Mouse (Mus musculus): ENCODE measurements around the gene Rad9a. TPM values are rescaled to one million over a fixed set of nuclear protein-coding genes. Genes with fewer than 3 reads are reported as not detected.
A peak's percentile ranks its signal among the peaks of the same experiment; 100 is the strongest.
"Not testable (repeated sequence)": the region's sequence is repeated elsewhere in the genome, so short reads cannot be mapped to it uniquely, and the experiment has no call there.

The Rad9a gene
- polyA plus RNA-seq (2016; fragmentation: Nextera tagmentation; extraction: Ambion mirVana): 30.5 and 31.2 TPM in 2 replicates

GRCm38 (mm10) chr19:4201291-4201909, at the start of gene Rad9a:
Gene Rad9a, minus strand, starts transcription at chr19:4201662.
- peaks cover 19% of the 10 kb centered on the region for H3K27me3 ChIP-seq
- H3K4me2 ChIP-seq (replicated peaks): peak within 1 kb of the TSS; percentile 94
- H3K9ac ChIP-seq: peak within 1 kb of the TSS; percentile 80
- H3K9me3 ChIP-seq (replicated peaks): no peaks in the 10 kb centered on the region
- peak within 1 kb of the TSS; percentile 41; the same call in 1 of the 2 replicates for H3K27ac ChIP-seq
- H3K4me1 ChIP-seq: peaks cover 31% of the 10 kb centered on the region
- ATAC-seq (ENCODE audit: low FRiP score): peak; percentile 85
- H3K36me3 ChIP-seq: peaks cover 25% of the 10 kb centered on the region
- peak within 1 kb of the TSS; percentile 53 for H3K4me3 ChIP-seq
- WGBS: under 1% methylated on average over 34 of the region's 34 CpGs

- H3K27ac ChIP-seq; H3K9ac ChIP-seq; H3K4me3 ChIP-seq; H3K4me1 ChIP-seq; H3K4me2 ChIP-seq (replicated peaks); H3K27me3 ChIP-seq; H3K9me3 ChIP-seq (replicated peaks); H3K36me3 ChIP-seq; ATAC-seq (ENCODE audit: low FRiP score): not testable (repeated sequence)
- WGBS: 69% methylated on average over 1 of the region's 1 CpGs
Measured at GRCm38 (mm10) chr19:4248683-4249082, 47.2 kb upstream of the Rad9a start.

- ATAC-seq (ENCODE audit: low FRiP score): no peak
Measured at GRCm38 (mm10) chr19:4247010-4247409, 45.5 kb upstream of the Rad9a start.

GRCm38 (mm10) chr19:4244775-4245174, 43.3 kb upstream of the Rad9a start:
- Histone ChIP-seq H3K9ac (no peak overlapping the region), H3K27me3 (no peaks in the 10 kb centered on the region), H3K36me3 (no peaks in the 10 kb centered on the region), H3K4me3 (no peak overlapping the region), H3K27ac (no peak overlapping the region), H3K4me1 (no peaks in the 10 kb centered on the region), H3K9me3 (replicated peaks) (no peaks in the 10 kb centered on the region), H3K4me2 (replicated peaks) (no peak overlapping the region)
- 86% methylated on average over 6 of the region's 6 CpGs for WGBS
- no peak for ATAC-seq (ENCODE audit: low FRiP score)

More at GRCm38 (mm10) chr19:4247010-4247409, 45.5 kb upstream of the Rad9a start:
- Histone ChIP-seq H3K9ac (no peak overlapping the region), H3K36me3 (no peaks in the 10 kb centered on the region), H3K27me3 (no peaks in the 10 kb centered on the region), H3K4me3 (no peak overlapping the region), H3K9me3 (replicated peaks) (no peaks in the 10 kb centered on the region), H3K27ac (no peak overlapping the region), H3K4me2 (replicated peaks) (no peak overlapping the region), H3K4me1 (no peaks in the 10 kb centered on the region)
- 60% methylated on average over 1 of the region's 1 CpGs for WGBS

- Histone ChIP-seq H3K36me3 (no peaks in the 10 kb centered on the region), H3K9ac (no peak overlapping the region), H3K4me2 (replicated peaks) (no peak overlapping the region), H3K4me1 (no peaks in the 10 kb centered on the region), H3K9me3 (replicated peaks) (no peaks in the 10 kb centered on the region), H3K4me3 (no peak overlapping the region), H3K27ac (no peak overlapping the region), H3K27me3 (no peaks in the 10 kb centered on the region)
- no peak for ATAC-seq (ENCODE audit: low FRiP score)
- 71% methylated on average over 3 of the region's 3 CpGs for WGBS
Measured at GRCm38 (mm10) chr19:4242416-4242815, 41.0 kb upstream of the Rad9a start.

GRCm38 (mm10) chr19:4240247-4240668, 38.8 kb upstream of the Rad9a start:
- Histone ChIP-seq H3K36me3 (no peaks in the 10 kb centered on the region), H3K9me3 (replicated peaks) (no peaks in the 10 kb centered on the region), H3K27ac (no peak overlapping the region), H3K4me1 (no peaks in the 10 kb centered on the region), H3K9ac (no peak overlapping the region), H3K4me2 (replicated peaks) (no peak overlapping the region), H3K4me3 (no peak overlapping the region), H3K27me3 (no peaks in the 10 kb centered on the region)
- ATAC-seq (ENCODE audit: low FRiP score): no peak
- 67% methylated on average over 8 of the region's 8 CpGs for whole genome bisulfite sequencing

- Histone ChIP-seq H3K9me3 (replicated peaks) (no peaks in the 10 kb centered on the region), H3K36me3 (no peaks in the 10 kb centered on the region), H3K4me2 (replicated peaks) (no peak overlapping the region), H3K4me3 (no peak overlapping the region), H3K27ac (no peak overlapping the region), H3K9ac (no peak overlapping the region), H3K4me1 (peaks cover 12% of the 10 kb centered on the region), H3K27me3 (peaks cover 8% of the 10 kb centered on the region)
- ATAC-seq (ENCODE audit: low FRiP score): no peak
- 77% methylated on average over 4 of the region's 4 CpGs for WGBS
Measured at GRCm38 (mm10) chr19:4234548-4234947, 33.1 kb upstream of the Rad9a start.

- no peak overlapping the region for H3K4me3 ChIP-seq
Measured at GRCm38 (mm10) chr19:4232651-4233050, 31.2 kb upstream of the Rad9a start.

GRCm38 (mm10) chr19:4232186-4232572, 30.7 kb upstream of the Rad9a start:
- peak; percentile 26 for ATAC-seq (ENCODE audit: low FRiP score)
- no peaks in the 10 kb centered on the region for H3K36me3 ChIP-seq
- H3K27ac ChIP-seq: peak overlapping the region; percentile 69
- no peaks in the 10 kb centered on the region for H3K9me3 ChIP-seq (replicated peaks)
- H3K9ac ChIP-seq: peak overlapping the region; percentile 82
- peaks cover 20% of the 10 kb centered on the region for H3K27me3 ChIP-seq
- peaks cover 12% of the 10 kb centered on the region for H3K4me1 ChIP-seq
- H3K4me2 ChIP-seq (replicated peaks): peak overlapping the region; percentile 89
- peak overlapping the region; percentile 52 for H3K4me3 ChIP-seq
- 58% methylated on average over 2 of the region's 2 CpGs for WGBS

More at GRCm38 (mm10) chr19:4232651-4233050, 31.2 kb upstream of the Rad9a start:
- 76% methylated on average over 7 of the region's 7 CpGs for WGBS
- peaks cover 12% of the 10 kb centered on the region for H3K4me1 ChIP-seq
- no peak for ATAC-seq (ENCODE audit: low FRiP score)
- H3K27ac ChIP-seq: no peak overlapping the region
- peak overlapping the region; percentile 82 for H3K9ac ChIP-seq
- peaks cover 20% of the 10 kb centered on the region for H3K27me3 ChIP-seq
- no peaks in the 10 kb centered on the region for H3K9me3 ChIP-seq (replicated peaks)
- H3K4me2 ChIP-seq (replicated peaks): peak overlapping the region; percentile 89
- no peaks in the 10 kb centered on the region for H3K36me3 ChIP-seq

- Histone ChIP-seq H3K27ac (peak within 1 kb of the TSS; percentile 69), H3K4me3 (peak within 1 kb of the TSS; percentile 52), H3K9ac (peak within 1 kb of the TSS; percentile 82), H3K9me3 (replicated peaks) (no peaks in the 10 kb centered on the region), H3K4me2 (replicated peaks) (peak within 1 kb of the TSS; percentile 89), H3K27me3 (peaks cover 20% of the 10 kb centered on the region), H3K36me3 (no peaks in the 10 kb centered on the region), H3K4me1 (peaks cover 12% of the 10 kb centered on the region)
- ATAC-seq (ENCODE audit: low FRiP score): peak; percentile 90
- WGBS: 12% methylated on average over 26 of the region's 26 CpGs
Measured at GRCm38 (mm10) chr19:4231253-4232185, 30.1 kb upstream of the Rad9a start, which contains the start of gene Pold4. Gene Pold4, plus strand, starts transcription at chr19:4231899.

- 76% methylated on average over 8 of the region's 8 CpGs for WGBS
- no peak for ATAC-seq (ENCODE audit: low FRiP score)
- no peaks in the 10 kb centered on the region for H3K36me3 ChIP-seq
- H3K9me3 ChIP-seq (replicated peaks): no peaks in the 10 kb centered on the region
- no peak overlapping the region for H3K27ac ChIP-seq
- no peak overlapping the region for H3K4me3 ChIP-seq
- H3K4me1 ChIP-seq: peaks cover 12% of the 10 kb centered on the region
- H3K9ac ChIP-seq: no peak overlapping the region
- peaks cover 20% of the 10 kb centered on the region for H3K27me3 ChIP-seq
- no peak overlapping the region for H3K4me2 ChIP-seq (replicated peaks)
Measured at GRCm38 (mm10) chr19:4230415-4230814, 29.0 kb upstream of the Rad9a start.

- 50% methylated on average over 9 of the region's 9 CpGs for WGBS
- Histone ChIP-seq H3K4me3 (no peak overlapping the region), H3K9me3 (replicated peaks) (no peaks in the 10 kb centered on the region), H3K36me3 (no peaks in the 10 kb centered on the region), H3K27me3 (peaks cover 20% of the 10 kb centered on the region), H3K9ac (peak overlapping the region; percentile 6; the same call in 1 of the 2 replicates), H3K4me1 (peaks cover 12% of the 10 kb centered on the region), H3K4me2 (replicated peaks) (no peak overlapping the region), H3K27ac (no peak overlapping the region)
- ATAC-seq (ENCODE audit: low FRiP score): no peak
Measured at GRCm38 (mm10) chr19:4229451-4230076, 28.1 kb upstream of the Rad9a start.

Data from hindbrain, embryonic 12.5 days (tissue).